Mouse (Mus musculus): ENCODE measurements around the gene Socs1.

DNA sequence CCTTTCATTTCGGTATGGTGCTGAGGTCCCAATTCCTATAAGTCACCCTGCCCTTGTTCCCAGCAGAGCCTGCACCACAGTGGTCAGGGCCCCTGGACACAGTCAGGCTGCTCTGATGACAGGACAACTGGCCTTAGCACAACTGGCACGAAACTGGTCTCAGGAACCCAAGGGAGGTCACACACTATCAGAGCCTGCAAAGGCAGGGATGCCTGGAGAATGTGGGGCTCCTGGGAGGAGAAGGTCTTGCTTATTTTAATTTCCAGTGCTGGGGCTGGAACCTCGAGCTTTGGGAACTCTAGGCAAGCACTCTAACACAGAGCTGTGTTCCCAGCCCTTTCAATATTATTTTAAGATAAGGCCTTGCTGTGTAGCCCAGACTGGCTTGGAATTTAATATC is 34.6 kb upstream of the Socs1 start:
- TF ChIP-seq ZNF384 (IDR thresholded peaks at IDR 0.05; ENCODE audit: low read depth, low read length) (no peak), ZC3H11A (IDR thresholded peaks at IDR 0.05; ENCODE audit: borderline replicate concordance, low read depth, low read length) (no peak), CHD2 (IDR thresholded peaks at IDR 0.05; ENCODE audit: low read depth, low read length) (no peak), HCFC1 (IDR thresholded peaks at IDR 0.05; ENCODE audit: borderline replicate concordance, insufficient read depth, low read length) (no peak)

All from ES-E14 (cell line).